Mouse (Mus musculus) liver, embryonic 12.5 days (tissue): ENCODE measurements around the gene Dcaf4. TPM values are rescaled to one million over a fixed set of nuclear protein-coding genes. Genes with fewer than 3 reads are reported as not detected.
A peak's percentile ranks its signal among the peaks of the same experiment; 100 is the strongest.

Experiments
- ATAC-seq: fragments of 200-750 bp; cut with Nextera tagmentation; 2 replicates; pipeline ENCODE4 v1.8.0; 2017; ENCODE audit warnings: moderate number of reproducible peaks, mild to moderate bottlenecking, moderate library complexity
- H3K27ac ChIP-seq: fragments of 300-500 bp; sonication (generic); 2 replicates; pipeline ENCODE4 v1.5.1; 2016; ENCODE audit warnings: mild to moderate bottlenecking
- H3K27me3 ChIP-seq: fragments of 300-500 bp; sonication (generic); replicated peaks from 2 replicates; pipeline ENCODE4 v1.6.1; 2016; ENCODE audit warnings: mild to moderate bottlenecking, moderate library complexity
- H3K36me3 ChIP-seq: fragments of 300-500 bp; sonication (generic); 2 replicates; pipeline ENCODE4 v1.6.1; 2016; ENCODE audit warnings: mild to moderate bottlenecking, moderate library complexity
- H3K4me1 ChIP-seq: fragments of 300-500 bp; sonication (generic); 2 replicates; pipeline ENCODE4 v1.6.1; 2016
- H3K4me2 ChIP-seq: fragments of 300-500 bp; sonication (generic); 2 replicates; pipeline ENCODE4 v1.6.1; 2016; ENCODE audit warnings: mild to moderate bottlenecking, moderate library complexity
- H3K4me3 ChIP-seq: fragments of 300-500 bp; sonication (generic); 2 replicates; pipeline ENCODE4 v1.5.1; 2016; ENCODE audit warnings: mild to moderate bottlenecking, moderate library complexity
- H3K9ac ChIP-seq: fragments of 300-500 bp; sonication (generic); 2 replicates; pipeline ENCODE4 v1.6.1; 2016; ENCODE audit warnings: mild to moderate bottlenecking, moderate library complexity
- H3K9me3 ChIP-seq: fragments of 300-500 bp; sonication (generic); replicated peaks from 2 replicates; pipeline ENCODE4 v1.6.1; 2016; ENCODE audit warnings: mild to moderate bottlenecking, moderate library complexity
- WGBS: fragments of 180-500 bp; shearing (Covaris S2); methylation state at CpG from one replicate; pipeline ENCODE4 v1.1.7; 2016; ENCODE audit not compliant: insufficient replicate concordance; 5-methylcytosine and 5-hydroxymethylcytosine counted together
- polyA plus RNA-seq: library from polyadenylated mRNA; unstranded; fragments of >200 nt; fragmentation: Nextera tagmentation; extraction: Ambion mirVana; gene quantifications from 2 replicates; pipeline ENCODE4 v1.2.1, GENCODE M21; 2016

The Dcaf4 gene
- polyA plus RNA-seq, 1 experiment from 2014 or later, result 18.7 TPM

- ATAC-seq, result no peak
- H3K4me1 ChIP-seq, result peaks cover 31% of the 10 kb centered on the region
- no peaks in the 10 kb centered on the region for H3K27me3 ChIP-seq
- H3K4me3 ChIP-seq, result no peak overlapping the region
- no peak overlapping the region for H3K4me2 ChIP-seq
- WGBS, result 64% methylated on average over 18 of the region's 18 CpGs
- H3K27ac ChIP-seq, result peak overlapping the region; percentile 18; the same call in 1 of the 2 replicates
- H3K9ac ChIP-seq, result no peak overlapping the region
- H3K9me3 ChIP-seq, result no peaks in the 10 kb centered on the region
- peaks cover 24% of the 10 kb centered on the region for H3K36me3 ChIP-seq
Observed at GRCm38 (mm10) chr12:83525822-83526544, 5.7 kb downstream of the Dcaf4 start.

GRCm38 (mm10) chr12:83527816-83528215 is 7.5 kb downstream of the Dcaf4 start:
- no peak for ATAC-seq
- Histone ChIP-seq H3K27me3 (no peaks in the 10 kb centered on the region), H3K27ac (no peak overlapping the region), H3K36me3 (peaks cover 34% of the 10 kb centered on the region), H3K9me3 (no peaks in the 10 kb centered on the region), H3K4me1 (peaks cover 27% of the 10 kb centered on the region), H3K4me2 (no peak overlapping the region), H3K9ac (no peak overlapping the region), H3K4me3 (no peak overlapping the region)
- WGBS, result 81% methylated on average over 6 of the region's 6 CpGs

- Histone ChIP-seq H3K27ac (no peak overlapping the region), H3K4me1 (peaks cover 22% of the 10 kb centered on the region), H3K9ac (no peak overlapping the region), H3K27me3 (no peaks in the 10 kb centered on the region), H3K4me2 (no peak overlapping the region), H3K4me3 (no peak overlapping the region), H3K9me3 (no peaks in the 10 kb centered on the region), H3K36me3 (peaks cover 41% of the 10 kb centered on the region)
- no peak for ATAC-seq
- 74% methylated on average over 5 of the region's 5 CpGs for WGBS
Observed at GRCm38 (mm10) chr12:83528665-83529064, 8.4 kb downstream of the Dcaf4 start.

GRCm38 (mm10) chr12:83531992-83532391 is 11.7 kb downstream of the Dcaf4 start:
- no peaks in the 10 kb centered on the region for H3K27me3 ChIP-seq
- WGBS, result 71% methylated on average over 6 of the region's 6 CpGs

GRCm38 (mm10) chr12:83532966-83533365 is 12.7 kb downstream of the Dcaf4 start:
- no peak for ATAC-seq
- Histone ChIP-seq H3K27me3 (no peaks in the 10 kb centered on the region), H3K4me1 (peaks cover 4% of the 10 kb centered on the region; the same call in 1 of the 2 replicates), H3K27ac (no peak overlapping the region), H3K4me2 (no peak overlapping the region), H3K4me3 (no peak overlapping the region), H3K36me3 (peaks cover 63% of the 10 kb centered on the region), H3K9me3 (no peaks in the 10 kb centered on the region), H3K9ac (no peak overlapping the region)
- 84% methylated on average over 3 of the region's 3 CpGs for WGBS

More at GRCm38 (mm10) chr12:83531992-83532391, 11.7 kb downstream of the Dcaf4 start:
- Histone ChIP-seq H3K27ac (no peak overlapping the region), H3K9ac (no peak overlapping the region), H3K4me1 (peaks cover 4% of the 10 kb centered on the region; the same call in 1 of the 2 replicates), H3K36me3 (peaks cover 56% of the 10 kb centered on the region), H3K9me3 (no peaks in the 10 kb centered on the region), H3K4me3 (no peak overlapping the region), H3K4me2 (no peak overlapping the region)
- no peak for ATAC-seq

GRCm38 (mm10) chr12:83534190-83534589 is 13.9 kb downstream of the Dcaf4 start:
- peaks cover 69% of the 10 kb centered on the region for H3K36me3 ChIP-seq
- no peak overlapping the region for H3K9ac ChIP-seq
- no peak for ATAC-seq
- H3K27ac ChIP-seq, result no peak overlapping the region
- no peaks in the 10 kb centered on the region for H3K27me3 ChIP-seq
- H3K4me2 ChIP-seq, result no peak overlapping the region
- H3K9me3 ChIP-seq, result no peaks in the 10 kb centered on the region
- 75% methylated on average over 3 of the region's 3 CpGs for WGBS
- peaks cover 4% of the 10 kb centered on the region; the same call in 1 of the 2 replicates for H3K4me1 ChIP-seq
- no peak overlapping the region for H3K4me3 ChIP-seq

- H3K4me2 ChIP-seq, result no peak overlapping the region
Observed at GRCm38 (mm10) chr12:83535428-83535827, 15.2 kb downstream of the Dcaf4 start.

GRCm38 (mm10) chr12:83536039-83536438 is 15.8 kb downstream of the Dcaf4 start:
- no peaks in the 10 kb centered on the region for H3K9me3 ChIP-seq
- no peak overlapping the region for H3K27ac ChIP-seq
- 75% methylated on average over 9 of the region's 9 CpGs for WGBS
- H3K36me3 ChIP-seq, result peaks cover 76% of the 10 kb centered on the region
- no peak overlapping the region for H3K9ac ChIP-seq
- H3K4me3 ChIP-seq, result no peak overlapping the region
- no peak overlapping the region for H3K4me2 ChIP-seq
- peaks cover 4% of the 10 kb centered on the region; the same call in 1 of the 2 replicates for H3K4me1 ChIP-seq
- no peaks in the 10 kb centered on the region for H3K27me3 ChIP-seq
- no peak for ATAC-seq

More at GRCm38 (mm10) chr12:83535428-83535827, 15.2 kb downstream of the Dcaf4 start:
- ATAC-seq, result no peak
- peaks cover 75% of the 10 kb centered on the region for H3K36me3 ChIP-seq
- WGBS, result 78% methylated on average over 11 of the region's 11 CpGs
- peaks cover 4% of the 10 kb centered on the region; the same call in 1 of the 2 replicates for H3K4me1 ChIP-seq
- H3K9me3 ChIP-seq, result no peaks in the 10 kb centered on the region
- no peaks in the 10 kb centered on the region for H3K27me3 ChIP-seq
- no peak overlapping the region for H3K4me3 ChIP-seq
- no peak overlapping the region for H3K27ac ChIP-seq
- H3K9ac ChIP-seq, result no peak overlapping the region

- WGBS, result 73% methylated on average over 7 of the region's 7 CpGs
- Histone ChIP-seq H3K9me3 (no peaks in the 10 kb centered on the region), H3K9ac (no peak overlapping the region), H3K36me3 (peaks cover 60% of the 10 kb centered on the region), H3K4me2 (no peak overlapping the region), H3K4me3 (no peak overlapping the region), H3K27me3 (no peaks in the 10 kb centered on the region), H3K4me1 (no peaks in the 10 kb centered on the region), H3K27ac (no peak overlapping the region)
- no peak for ATAC-seq
Observed at GRCm38 (mm10) chr12:83543997-83544396, 23.7 kb downstream of the Dcaf4 start.

GRCm38 (mm10) chr12:83544791-83545190 is 24.5 kb downstream of the Dcaf4 start:
- no peak overlapping the region for H3K27ac ChIP-seq
- no peak for ATAC-seq
- peaks cover 60% of the 10 kb centered on the region for H3K36me3 ChIP-seq
- H3K27me3 ChIP-seq, result no peaks in the 10 kb centered on the region
- H3K4me1 ChIP-seq, result no peaks in the 10 kb centered on the region
- no peak overlapping the region for H3K9ac ChIP-seq
- no peaks in the 10 kb centered on the region for H3K9me3 ChIP-seq
- no peak overlapping the region for H3K4me2 ChIP-seq
- H3K4me3 ChIP-seq, result no peak overlapping the region

GRCm38 (mm10) chr12:83551305-83551704 is 31.0 kb downstream of the Dcaf4 start:
- Histone ChIP-seq H3K9me3 (no peaks in the 10 kb centered on the region), H3K4me2 (no peak overlapping the region), H3K9ac (no peak overlapping the region), H3K27ac (no peak overlapping the region), H3K27me3 (no peaks in the 10 kb centered on the region), H3K4me1 (peaks cover 14% of the 10 kb centered on the region), H3K4me3 (no peak overlapping the region), H3K36me3 (peaks cover 92% of the 10 kb centered on the region)
- 90% methylated on average over 16 of the region's 16 CpGs for WGBS
- no peak for ATAC-seq

- Histone ChIP-seq H3K27me3 (no peaks in the 10 kb centered on the region), H3K9ac (no peak overlapping the region), H3K9me3 (no peaks in the 10 kb centered on the region), H3K4me3 (no peak overlapping the region), H3K27ac (no peak overlapping the region), H3K4me1 (peaks cover 16% of the 10 kb centered on the region), H3K36me3 (peaks cover 98% of the 10 kb centered on the region), H3K4me2 (no peak overlapping the region)
- ATAC-seq, result no peak
- WGBS, result 67% methylated on average over 4 of the region's 4 CpGs
Observed at GRCm38 (mm10) chr12:83553816-83554215, 33.5 kb downstream of the Dcaf4 start.
